Mouse (Mus musculus) forelimb bud, embryonic 11.5 days (tissue): Measurements from ENCODE around the gene Tm4sf4.

Experiments
- DNase-seq: peaks from one replicate; pipeline ENCODE4 v3.0.0-alpha.2; 2012; ENCODE audit warnings: low read depth, low spot score

Gene Tm4sf4

GRCm38 (mm10) chr3:57474421-57474820 is 49.3 kb downstream of the Tm4sf4 start:
- no peak for DNase-seq

GRCm38 (mm10) chr3:57480640-57481039 is 55.5 kb downstream of the Tm4sf4 start:
- DNase-seq, result no peak

GRCm38 (mm10) chr3:57481981-57482380 is 56.9 kb downstream of the Tm4sf4 start:
- no peak for DNase-seq

GRCm38 (mm10) chr3:57486068-57486467 is 61.0 kb downstream of the Tm4sf4 start:
- peak; percentile 37 for DNase-seq

GRCm38 (mm10) chr3:57487455-57488153 is 62.5 kb downstream of the Tm4sf4 start:
- DNase-seq, result peak; percentile 88
